Mouse (Mus musculus): ENCODE data around the gene Tmem184b. TPM values are rescaled to one million over a fixed set of nuclear protein-coding genes. Genes with fewer than 3 reads are reported as not detected.

Gene Tmem184b
- polyA plus RNA-seq, 1 experiment from 2014 or later, result 38.8 TPM

GRCm38 (mm10) chr15:79432892-79433291, 29.5 kb upstream of the Tmem184b start:
- Histone ChIP-seq H3K9ac (ENCODE audit: low read depth, low read length) (peak overlapping the region; percentile 34), H3K9me3 (ENCODE audit: control insufficient read depth, low read length) (no peaks in the 10 kb centered on the region), H3K4me1 (replicated peaks; ENCODE audit: control insufficient read depth, insufficient read depth, low read length) (peaks cover 48% of the 10 kb centered on the region), H3K4me2 (peak overlapping the region; percentile 53), H3K4me3 (ENCODE audit: low read depth, low read length) (peak overlapping the region; percentile 22; the same call in 1 of the 2 replicates), H3K36me3 (ENCODE audit: control insufficient read depth, insufficient read depth, low read length) (peaks cover 28% of the 10 kb centered on the region), H3K27me3 (replicated peaks; ENCODE audit: control insufficient read depth, insufficient read depth, low read length) (no peaks in the 10 kb centered on the region), H3K27ac (ENCODE audit: low read depth, low read length) (peak overlapping the region; percentile 85)
- 32% methylated on average over 21 of the region's 21 CpGs for WGBS
- DNase-seq (ENCODE audit: low spot score), result no peak
- ATAC-seq (replicated peaks; ENCODE audit: low FRiP score), result peak; percentile 48

- no peaks in the 10 kb centered on the region for H3K9me3 ChIP-seq (ENCODE audit: control insufficient read depth, low read length)
- peaks cover 47% of the 10 kb centered on the region for H3K4me1 ChIP-seq (replicated peaks; ENCODE audit: control insufficient read depth, insufficient read depth, low read length)
- DNase-seq (ENCODE audit: low spot score) (no peak), ATAC-seq (replicated peaks; ENCODE audit: low FRiP score) (no peak)
- H3K9ac ChIP-seq (ENCODE audit: low read depth, low read length), result peak overlapping the region; percentile 41
- WGBS, result 51% methylated on average over 11 of the region's 11 CpGs
- peak overlapping the region; percentile 18; the same call in 1 of the 2 replicates for H3K4me3 ChIP-seq (ENCODE audit: low read depth, low read length)
- peak overlapping the region; percentile 53 for H3K4me2 ChIP-seq
- peaks cover 26% of the 10 kb centered on the region for H3K36me3 ChIP-seq (ENCODE audit: control insufficient read depth, insufficient read depth, low read length)
- no peaks in the 10 kb centered on the region for H3K27me3 ChIP-seq (replicated peaks; ENCODE audit: control insufficient read depth, insufficient read depth, low read length)
- peak overlapping the region; percentile 85 for H3K27ac ChIP-seq (ENCODE audit: low read depth, low read length)
Measured at GRCm38 (mm10) chr15:79432328-79432727, 29.0 kb upstream of the Tmem184b start.

- ATAC-seq (replicated peaks; ENCODE audit: low FRiP score) (no peak), DNase-seq (ENCODE audit: low spot score) (no peak)
- no peak overlapping the region; the same call in 1 of the 2 replicates for H3K4me3 ChIP-seq (ENCODE audit: low read depth, low read length)
- peaks cover 28% of the 10 kb centered on the region for H3K36me3 ChIP-seq (ENCODE audit: control insufficient read depth, insufficient read depth, low read length)
- H3K4me1 ChIP-seq (replicated peaks; ENCODE audit: control insufficient read depth, insufficient read depth, low read length), result peaks cover 43% of the 10 kb centered on the region
- WGBS, result 29% methylated on average over 7 of the region's 7 CpGs
- no peaks in the 10 kb centered on the region for H3K9me3 ChIP-seq (ENCODE audit: control insufficient read depth, low read length)
- peak overlapping the region; percentile 41 for H3K9ac ChIP-seq (ENCODE audit: low read depth, low read length)
- H3K4me2 ChIP-seq, result peak overlapping the region; percentile 53
- peak overlapping the region; percentile 85 for H3K27ac ChIP-seq (ENCODE audit: low read depth, low read length)
- H3K27me3 ChIP-seq (replicated peaks; ENCODE audit: control insufficient read depth, insufficient read depth, low read length), result no peaks in the 10 kb centered on the region
Measured at GRCm38 (mm10) chr15:79431925-79432324, 28.6 kb upstream of the Tmem184b start.

- ATAC-seq (replicated peaks; ENCODE audit: low FRiP score), result no peak
- peaks cover 36% of the 10 kb centered on the region for H3K36me3 ChIP-seq (ENCODE audit: control insufficient read depth, insufficient read depth, low read length)
- DNase-seq (ENCODE audit: low spot score), result no peak
- peaks cover 29% of the 10 kb centered on the region for H3K4me1 ChIP-seq (replicated peaks; ENCODE audit: control insufficient read depth, insufficient read depth, low read length)
- H3K4me3 ChIP-seq (ENCODE audit: low read depth, low read length), result no peak overlapping the region
- H3K27me3 ChIP-seq (replicated peaks; ENCODE audit: control insufficient read depth, insufficient read depth, low read length), result no peaks in the 10 kb centered on the region
- WGBS, result 77% methylated on average over 10 of the region's 10 CpGs
- no peaks in the 10 kb centered on the region for H3K9me3 ChIP-seq (ENCODE audit: control insufficient read depth, low read length)
- no peak overlapping the region for H3K27ac ChIP-seq (ENCODE audit: low read depth, low read length)
- no peak overlapping the region for H3K9ac ChIP-seq (ENCODE audit: low read depth, low read length)
- H3K4me2 ChIP-seq, result no peak overlapping the region
Measured at GRCm38 (mm10) chr15:79430461-79431000, 27.2 kb upstream of the Tmem184b start.

GRCm38 (mm10) chr15:79429994-79430393, 26.6 kb upstream of the Tmem184b start:
- ATAC-seq (replicated peaks; ENCODE audit: low FRiP score), result no peak
- no peak overlapping the region for H3K4me3 ChIP-seq (ENCODE audit: low read depth, low read length)
- DNase-seq (ENCODE audit: low spot score), result no peak
- H3K9ac ChIP-seq (ENCODE audit: low read depth, low read length), result no peak overlapping the region
- no peak overlapping the region for H3K27ac ChIP-seq (ENCODE audit: low read depth, low read length)
- peaks cover 24% of the 10 kb centered on the region for H3K4me1 ChIP-seq (replicated peaks; ENCODE audit: control insufficient read depth, insufficient read depth, low read length)
- no peaks in the 10 kb centered on the region for H3K9me3 ChIP-seq (ENCODE audit: control insufficient read depth, low read length)
- H3K27me3 ChIP-seq (replicated peaks; ENCODE audit: control insufficient read depth, insufficient read depth, low read length), result no peaks in the 10 kb centered on the region
- no peak overlapping the region for H3K4me2 ChIP-seq
- peaks cover 41% of the 10 kb centered on the region for H3K36me3 ChIP-seq (ENCODE audit: control insufficient read depth, insufficient read depth, low read length)
- 82% methylated on average over 8 of the region's 9 CpGs for WGBS

DNA sequence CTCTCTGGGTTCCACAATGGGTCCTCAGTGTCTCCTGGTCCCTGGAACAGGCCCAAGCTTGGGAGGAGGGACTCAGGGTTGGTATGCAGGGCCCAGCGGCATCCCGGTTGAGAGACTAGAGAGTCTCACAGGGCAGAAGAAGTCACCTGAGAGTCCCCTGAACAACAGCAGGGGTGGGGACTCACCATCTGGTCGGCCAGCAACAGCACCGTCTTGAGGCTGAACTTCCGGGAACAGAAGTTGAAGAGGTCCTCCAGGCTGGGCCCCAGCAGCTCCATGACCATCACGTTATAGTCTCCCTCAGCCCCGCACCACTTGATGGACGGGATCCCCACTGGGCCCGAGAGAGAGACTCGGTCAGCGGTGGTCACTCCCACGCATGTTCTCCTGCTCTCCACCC, 26.2 kb upstream of the Tmem184b start:
- 87% methylated on average over 12 of the region's 12 CpGs for WGBS
- ATAC-seq (replicated peaks; ENCODE audit: low FRiP score) (no peak), DNase-seq (ENCODE audit: low spot score) (no peak)
- H3K36me3 ChIP-seq (ENCODE audit: control insufficient read depth, insufficient read depth, low read length), result peaks cover 43% of the 10 kb centered on the region
- H3K9me3 ChIP-seq (ENCODE audit: control insufficient read depth, low read length), result no peaks in the 10 kb centered on the region
- H3K27ac ChIP-seq (ENCODE audit: low read depth, low read length), result no peak overlapping the region
- H3K27me3 ChIP-seq (replicated peaks; ENCODE audit: control insufficient read depth, insufficient read depth, low read length), result no peaks in the 10 kb centered on the region
- no peak overlapping the region for H3K9ac ChIP-seq (ENCODE audit: low read depth, low read length)
- peaks cover 19% of the 10 kb centered on the region for H3K4me1 ChIP-seq (replicated peaks; ENCODE audit: control insufficient read depth, insufficient read depth, low read length)
- H3K4me3 ChIP-seq (ENCODE audit: low read depth, low read length), result no peak overlapping the region
- no peak overlapping the region for H3K4me2 ChIP-seq

DNA sequence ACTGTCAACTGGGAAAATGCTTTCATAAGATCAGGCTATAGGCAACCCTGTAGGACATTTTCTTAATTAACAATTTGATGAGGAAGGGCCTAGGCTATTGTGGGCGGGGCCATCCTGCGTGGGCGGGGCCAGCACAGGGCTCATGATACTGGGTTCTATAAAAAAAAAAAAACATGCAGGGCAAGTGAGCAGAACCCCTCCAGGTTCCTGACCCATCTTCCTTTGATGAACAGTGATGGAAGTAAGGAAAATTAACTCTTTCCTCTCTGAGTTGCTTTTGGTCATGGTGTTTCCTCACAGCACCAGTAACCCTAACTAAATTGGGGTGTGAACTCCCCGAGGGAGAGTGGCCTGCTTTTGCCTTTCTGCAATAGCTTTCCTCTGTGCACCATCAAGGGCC, 25.2 kb upstream of the Tmem184b start:
- Histone ChIP-seq H3K4me1 (replicated peaks; ENCODE audit: control insufficient read depth, insufficient read depth, low read length) (peaks cover 17% of the 10 kb centered on the region), H3K27ac (ENCODE audit: low read depth, low read length) (no peak overlapping the region), H3K36me3 (ENCODE audit: control insufficient read depth, insufficient read depth, low read length) (peaks cover 44% of the 10 kb centered on the region), H3K27me3 (replicated peaks; ENCODE audit: control insufficient read depth, insufficient read depth, low read length) (no peaks in the 10 kb centered on the region), H3K4me3 (ENCODE audit: low read depth, low read length) (no peak overlapping the region), H3K4me2 (no peak overlapping the region), H3K9me3 (ENCODE audit: control insufficient read depth, low read length) (no peaks in the 10 kb centered on the region), H3K9ac (ENCODE audit: low read depth, low read length) (no peak overlapping the region)
- ATAC-seq (replicated peaks; ENCODE audit: low FRiP score), result no peak
- DNase-seq (ENCODE audit: low spot score), result no peak
- 69% methylated on average over 4 of the region's 4 CpGs for WGBS

DNA sequence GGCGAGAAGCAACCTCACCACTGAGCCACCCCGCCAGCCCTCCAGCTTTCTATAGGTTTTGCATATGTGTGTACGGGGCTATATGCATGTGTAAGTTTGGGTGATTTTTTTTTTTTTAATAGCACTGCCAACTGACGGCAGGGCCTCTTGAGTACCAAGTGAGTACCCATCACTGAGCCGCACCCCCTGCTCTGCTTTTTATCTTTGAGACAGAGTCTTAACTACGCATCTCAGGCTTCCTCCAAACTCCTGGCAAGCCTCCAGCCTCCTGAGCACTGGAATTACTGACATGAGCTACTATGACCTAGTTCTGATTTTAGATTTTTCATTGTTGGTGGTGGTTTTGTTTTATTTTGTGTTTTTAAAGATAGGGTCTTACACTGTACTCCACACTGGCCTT, 24.1 kb upstream of the Tmem184b start:
- no peak overlapping the region for H3K9ac ChIP-seq (ENCODE audit: low read depth, low read length)
- ATAC-seq (replicated peaks; ENCODE audit: low FRiP score), result no peak
- no peaks in the 10 kb centered on the region for H3K9me3 ChIP-seq (ENCODE audit: control insufficient read depth, low read length)
- no peak overlapping the region for H3K27ac ChIP-seq (ENCODE audit: low read depth, low read length)
- 79% methylated on average over 6 of the region's 6 CpGs for WGBS
- no peak for DNase-seq (ENCODE audit: low spot score)
- no peaks in the 10 kb centered on the region for H3K27me3 ChIP-seq (replicated peaks; ENCODE audit: control insufficient read depth, insufficient read depth, low read length)
- H3K36me3 ChIP-seq (ENCODE audit: control insufficient read depth, insufficient read depth, low read length), result peaks cover 49% of the 10 kb centered on the region
- no peak overlapping the region for H3K4me2 ChIP-seq
- H3K4me3 ChIP-seq (ENCODE audit: low read depth, low read length), result no peak overlapping the region
- peaks cover 9% of the 10 kb centered on the region for H3K4me1 ChIP-seq (replicated peaks; ENCODE audit: control insufficient read depth, insufficient read depth, low read length)

GRCm38 (mm10) chr15:79425516-79425915, 22.1 kb upstream of the Tmem184b start:
- no peak overlapping the region for H3K27ac ChIP-seq (ENCODE audit: low read depth, low read length)
- H3K4me1 ChIP-seq (replicated peaks; ENCODE audit: control insufficient read depth, insufficient read depth, low read length), result no peaks in the 10 kb centered on the region
- H3K4me3 ChIP-seq (ENCODE audit: low read depth, low read length), result no peak overlapping the region
- no peak overlapping the region for H3K4me2 ChIP-seq
- H3K9me3 ChIP-seq (ENCODE audit: control insufficient read depth, low read length), result no peaks in the 10 kb centered on the region
- H3K9ac ChIP-seq (ENCODE audit: low read depth, low read length), result no peak overlapping the region
- H3K27me3 ChIP-seq (replicated peaks; ENCODE audit: control insufficient read depth, insufficient read depth, low read length), result no peaks in the 10 kb centered on the region
- no peak for DNase-seq (ENCODE audit: low spot score)
- 82% methylated on average over 11 of the region's 11 CpGs for WGBS
- peaks cover 46% of the 10 kb centered on the region for H3K36me3 ChIP-seq (ENCODE audit: control insufficient read depth, insufficient read depth, low read length)
- no peak for ATAC-seq (replicated peaks; ENCODE audit: low FRiP score)

All from liver, embryonic 11.5 days (tissue).